Mouse (Mus musculus) Muller cell, postnatal 12 days (primary cell): ENCODE results near the gene 4930404H24Rik.
A peak's percentile ranks its signal among the peaks of the same experiment; 100 is the strongest.
"Not testable (repeated sequence)": the region's sequence is repeated elsewhere in the genome, so short reads cannot be mapped to it uniquely, and the experiment has no call there.

ENCODE experiments used
- DNase-seq: peaks from one replicate; pipeline ENCODE4 v3.0.0-alpha.2; 2015; ENCODE audit errors: inconsistent ontology term

Gene 4930404H24Rik

GRCm38 (mm10) chr2:153478583-153478982, 14.0 kb upstream of the 4930404H24Rik start:
- DNase-seq, result peak; percentile 65

GRCm38 (mm10) chr2:153479486-153479885, 13.1 kb upstream of the 4930404H24Rik start:
- DNase-seq, result no peak

DNA sequence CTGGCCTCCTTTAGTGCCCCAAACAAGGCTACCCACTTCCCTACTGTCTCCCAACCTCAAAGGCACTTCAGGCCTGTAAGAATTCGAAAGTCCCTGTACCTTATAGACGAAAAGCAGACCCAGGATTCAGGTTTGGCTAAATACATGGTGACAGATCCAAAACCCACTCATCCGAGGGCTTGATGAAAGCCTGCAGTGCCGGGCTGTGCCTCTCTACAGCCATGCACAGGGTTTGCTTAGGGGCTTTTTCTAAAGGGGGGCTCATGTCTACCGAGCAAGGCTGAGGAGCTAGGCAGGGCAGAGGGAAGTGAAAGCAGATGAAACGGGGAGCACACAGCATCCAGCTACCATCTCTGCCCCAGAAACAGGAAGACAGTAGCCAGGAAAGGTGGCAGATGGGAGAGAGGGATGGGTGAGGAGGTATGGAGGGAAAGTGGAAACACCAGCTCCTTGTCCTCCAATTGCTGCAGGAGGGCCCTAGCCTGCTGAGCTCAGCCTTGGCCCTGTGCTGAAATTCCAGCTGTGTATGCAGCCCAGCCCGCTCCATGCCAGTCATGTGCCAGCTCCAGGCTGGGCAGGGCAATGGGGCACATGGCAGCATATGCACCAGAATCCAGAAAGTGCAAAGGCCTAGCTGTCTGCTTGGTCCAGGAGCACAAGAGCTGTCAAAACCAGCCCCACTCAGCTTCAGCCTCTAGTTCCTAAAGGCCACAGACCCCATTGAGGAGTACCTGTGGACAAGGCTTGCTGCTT, 11.3 kb upstream of the 4930404H24Rik start:
- DNase-seq, result no peak

DNA sequence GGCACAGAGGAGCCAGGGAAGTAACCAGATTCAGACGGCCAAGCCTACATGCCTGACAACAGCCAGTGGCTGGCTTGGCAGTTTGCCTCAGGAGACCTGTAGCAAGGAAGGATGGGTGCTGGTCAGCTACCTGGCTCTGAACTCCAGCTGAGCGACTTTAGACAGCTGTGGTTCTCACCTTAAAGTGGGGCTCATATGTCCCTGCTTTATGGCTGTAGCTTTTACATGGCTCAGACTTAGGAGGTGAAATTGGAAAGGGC, 10.8 kb upstream of the 4930404H24Rik start:
- DNase-seq, result no peak

- peak; percentile 87 for DNase-seq
Observed at GRCm38 (mm10) chr2:153483118-153483983, 9.2 kb upstream of the 4930404H24Rik start.

- no peak for DNase-seq
Observed at GRCm38 (mm10) chr2:153484071-153484470, 8.5 kb upstream of the 4930404H24Rik start.

DNA sequence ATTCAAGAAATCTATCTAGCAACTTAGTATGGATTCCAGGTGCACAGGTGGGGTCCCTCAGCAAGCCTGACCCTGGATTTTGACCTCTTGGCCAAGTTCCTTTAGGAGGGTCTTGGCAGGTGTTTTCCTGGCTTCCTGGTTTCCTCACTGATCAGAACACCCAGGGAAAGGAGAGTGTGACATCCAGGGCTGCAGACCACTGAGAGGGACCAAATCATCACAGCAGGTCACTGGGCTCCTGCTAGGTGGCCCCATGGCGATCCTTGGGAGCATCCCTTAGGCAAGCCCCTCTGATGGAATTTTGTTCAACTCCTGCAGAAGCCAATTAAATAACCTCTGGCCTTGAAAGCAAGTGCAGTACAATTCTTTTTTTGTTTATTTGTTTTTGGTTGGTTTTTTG, 2.5 kb upstream of the 4930404H24Rik start:
- DNase-seq, result no peak

DNA sequence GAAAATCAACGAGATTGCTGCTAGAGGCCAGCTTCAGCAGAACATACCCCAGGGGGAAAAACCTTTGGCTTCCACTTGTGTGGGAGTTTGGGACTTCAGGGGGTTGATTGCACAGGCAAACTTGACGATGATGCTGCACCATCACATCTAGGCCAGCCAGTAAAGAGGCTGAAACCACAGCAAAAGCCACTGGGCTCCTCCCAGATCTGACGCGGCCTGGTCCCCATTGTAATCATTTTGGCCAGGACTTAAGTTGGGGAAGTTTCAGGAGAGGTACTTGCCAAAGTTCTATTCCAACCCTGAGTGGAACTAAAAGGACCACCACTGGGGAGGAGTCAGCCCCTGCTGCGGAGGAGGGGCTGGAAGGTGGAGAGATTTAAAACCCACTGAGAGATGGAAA, 1.6 kb upstream of the 4930404H24Rik start:
- DNase-seq, result peak; percentile 82

DNA sequence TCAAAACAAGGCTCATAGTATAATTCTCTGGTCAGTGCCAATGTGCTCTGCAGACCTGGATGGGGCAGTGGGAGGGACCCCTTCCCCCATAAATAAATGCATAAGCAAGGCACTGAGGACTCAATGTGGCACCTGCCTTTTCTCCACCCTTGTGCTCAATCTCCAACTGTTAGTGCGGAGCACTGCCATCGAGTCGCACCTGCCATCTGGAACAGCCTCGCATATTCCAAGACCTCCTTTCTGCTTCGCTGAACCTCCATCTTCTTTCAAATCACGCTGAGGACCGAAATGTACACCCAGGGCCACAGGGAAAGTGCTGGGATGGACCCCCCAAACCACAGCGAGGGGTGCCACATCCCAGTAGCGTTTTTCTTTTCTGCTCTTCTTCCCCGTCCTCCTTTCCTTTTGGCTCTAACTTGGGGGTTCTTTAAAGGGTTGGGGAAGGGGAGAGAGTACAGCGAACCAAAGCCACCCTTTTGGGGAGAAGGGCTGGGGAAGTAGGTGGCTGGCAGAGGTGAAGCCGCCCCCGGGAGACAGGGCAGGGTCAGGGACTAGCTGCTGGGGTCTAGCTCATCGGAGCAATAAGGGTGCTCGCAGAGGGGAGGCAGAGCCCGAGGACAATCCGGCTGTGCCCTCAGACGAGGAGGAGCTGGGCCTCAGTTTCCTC, 945 bp upstream of the 4930404H24Rik start:
- DNase-seq, result no peak

DNA sequence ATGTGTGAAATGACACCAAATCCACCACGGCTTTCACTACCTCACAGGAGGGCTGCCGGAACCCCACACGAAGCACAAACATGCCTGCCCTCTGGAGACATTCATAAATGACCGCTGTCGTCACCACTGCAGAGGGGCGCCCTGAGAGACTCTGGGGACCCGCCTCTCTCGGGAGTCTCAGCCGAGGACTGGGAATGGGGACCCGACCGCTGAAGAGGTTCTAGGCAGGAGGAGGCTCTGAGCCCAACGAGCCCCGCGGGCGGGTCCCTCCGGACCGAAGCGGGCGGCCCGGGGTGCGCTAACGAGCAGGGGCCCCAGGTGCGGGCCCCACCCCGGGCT, 442 bp upstream of the 4930404H24Rik start:
- DNase-seq, result no peak

DNA sequence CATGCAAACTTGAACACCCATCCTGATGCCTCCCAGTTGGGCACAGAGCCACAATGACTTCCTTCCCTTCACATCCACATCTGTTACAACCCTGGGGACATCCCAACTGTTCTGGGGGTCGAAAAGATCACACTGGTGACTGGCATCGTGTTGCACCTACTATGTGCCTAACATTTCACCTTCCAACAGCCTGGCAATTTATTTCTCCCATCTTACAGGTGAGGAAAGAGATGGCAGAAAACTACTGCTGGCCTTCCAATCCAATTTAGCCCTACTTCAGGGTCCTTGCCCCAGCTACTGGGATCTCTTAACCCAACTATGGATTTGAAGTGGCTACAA, 772 bp downstream of the 4930404H24Rik start:
- DNase-seq, result no peak

DNA sequence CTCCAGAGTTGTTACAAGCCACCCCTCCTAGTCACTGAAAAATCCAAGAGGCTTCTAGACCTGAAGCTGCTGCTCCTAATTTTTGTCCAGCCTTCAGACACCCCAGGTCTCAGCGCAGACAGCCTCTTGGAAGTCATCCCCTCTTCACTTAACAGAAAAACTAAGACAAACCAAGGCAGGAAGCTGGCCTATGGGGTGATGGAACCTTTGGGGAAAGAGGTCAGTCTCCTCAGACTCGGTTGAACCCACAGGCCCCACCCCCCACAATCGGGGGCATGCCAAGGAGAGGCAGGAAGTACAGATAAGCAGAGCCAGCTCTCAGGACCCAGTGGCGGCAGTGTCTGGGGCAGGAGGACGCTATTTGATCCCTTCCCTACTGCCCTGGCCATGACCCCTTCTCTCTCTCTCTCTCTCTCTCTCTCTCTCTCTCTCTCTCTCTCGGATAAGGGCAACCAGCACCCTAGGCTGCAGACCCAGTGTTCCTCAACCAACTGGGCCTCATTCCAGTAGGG, 1.2 kb downstream of the 4930404H24Rik start:
- DNase-seq, result no peak

DNA sequence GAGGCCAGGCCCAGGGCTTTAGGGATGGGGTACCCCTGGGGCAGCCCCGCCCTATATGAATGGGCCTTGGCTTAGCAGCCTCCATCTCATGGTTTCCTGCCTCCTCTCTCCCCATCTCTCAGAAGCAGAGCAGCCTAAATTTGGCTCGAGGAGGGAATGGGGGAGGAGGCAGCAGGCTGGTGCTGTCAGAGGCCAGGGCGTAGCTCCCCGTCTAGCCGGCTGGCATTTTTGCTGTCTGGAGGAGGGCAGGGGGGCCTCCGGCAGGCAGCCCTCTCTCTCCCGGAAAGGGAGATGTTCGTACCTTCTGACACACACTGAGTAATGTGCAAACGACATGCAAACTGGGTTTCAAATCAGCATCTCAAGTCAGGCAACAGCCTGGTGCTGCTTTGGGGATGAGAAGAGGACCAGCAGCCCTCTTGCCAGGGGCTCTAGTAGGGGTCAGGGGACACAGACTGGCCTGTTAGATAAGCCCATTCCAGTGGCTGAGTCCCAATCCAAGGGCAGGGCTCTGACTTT, 1.8 kb downstream of the 4930404H24Rik start:
- DNase-seq, result peak; percentile 80

GRCm38 (mm10) chr2:153495391-153495790, 2.8 kb downstream of the 4930404H24Rik start:
- DNase-seq, result not testable (repeated sequence)

- DNase-seq, result no peak
Observed at GRCm38 (mm10) chr2:153495818-153496217, 3.2 kb downstream of the 4930404H24Rik start.

DNA sequence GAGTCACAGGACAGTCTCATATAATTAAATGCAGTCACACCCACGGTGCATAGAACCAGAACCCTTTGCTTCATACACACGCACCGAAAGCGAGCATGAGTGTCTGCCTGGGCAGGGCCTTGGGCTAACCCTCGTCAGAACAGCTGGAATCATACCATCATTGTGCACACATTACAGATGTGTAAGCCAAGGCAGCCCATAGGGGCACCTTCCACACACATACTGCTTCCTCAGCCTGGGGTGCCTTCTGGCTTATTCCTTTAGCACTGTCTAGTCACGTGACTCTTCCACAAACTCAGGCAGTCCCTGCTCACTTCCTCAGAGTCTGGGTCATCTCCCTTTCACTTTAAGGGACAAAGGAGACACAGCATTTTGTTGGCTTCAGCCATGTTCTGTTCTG, 3.7 kb downstream of the 4930404H24Rik start:
- DNase-seq, result no peak

DNA sequence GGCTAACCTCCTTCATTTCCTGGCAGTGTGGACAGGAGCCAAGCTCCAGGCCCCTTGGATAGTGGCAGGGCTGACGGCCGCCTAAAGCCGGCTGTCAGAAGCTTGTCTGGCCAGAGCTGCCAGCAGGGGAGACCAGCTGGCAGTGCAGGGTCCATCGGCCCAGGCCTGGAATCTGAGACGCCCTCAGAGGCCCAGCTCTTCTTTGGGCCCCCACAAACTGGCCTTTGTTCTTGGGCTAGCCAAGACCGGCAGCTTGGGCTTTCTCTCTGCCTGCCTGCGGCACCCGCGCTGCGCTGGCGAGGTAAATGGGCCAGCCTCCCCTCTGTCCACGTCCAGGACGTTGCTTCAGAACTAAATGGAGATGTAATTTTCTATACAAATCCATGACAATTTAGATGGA, 4.3 kb downstream of the 4930404H24Rik start:
- peak; percentile 60 for DNase-seq

DNA sequence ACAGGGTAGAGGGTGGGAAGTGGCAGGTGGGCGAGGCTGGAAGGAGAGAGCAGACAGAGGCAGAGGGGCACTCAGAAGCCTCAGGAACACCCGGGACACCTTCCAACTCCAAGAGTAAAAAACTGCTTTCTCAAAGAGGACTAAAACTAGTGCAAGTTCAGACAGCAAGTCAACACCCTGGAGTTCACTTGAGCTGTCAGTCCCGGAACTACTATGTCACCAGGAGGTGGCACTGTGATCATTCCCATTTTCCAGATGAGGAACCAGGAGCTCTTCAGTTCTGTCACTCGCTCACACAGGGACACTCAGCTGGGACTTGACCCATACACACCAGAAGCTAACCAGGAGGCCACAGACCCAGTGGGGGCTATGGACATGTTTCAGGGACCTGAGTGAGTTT, 6.6 kb downstream of the 4930404H24Rik start:
- DNase-seq, result no peak

GRCm38 (mm10) chr2:153506385-153506784, 13.8 kb downstream of the 4930404H24Rik start:
- DNase-seq, result no peak

- DNase-seq, result no peak
Observed at GRCm38 (mm10) chr2:153507969-153508368, 15.4 kb downstream of the 4930404H24Rik start.

GRCm38 (mm10) chr2:153508405-153508804, 15.8 kb downstream of the 4930404H24Rik start:
- DNase-seq, result no peak
